Mouse (Mus musculus): ENCODE measurements around the gene Trib3. TPM values are rescaled to one million over a fixed set of nuclear protein-coding genes. Genes with fewer than 3 reads are reported as not detected.

The Trib3 gene
- total RNA-seq, 2 experiments from 2014 or later: 0.59 to 0.70 TPM

- DNase-seq (ENCODE audit: low spot score in 2 of 2): no peak
These were observed 3.9 kb upstream of the Trib3 start for GRCm38 (mm10) chr2:152347722-152348121.

GRCm38 (mm10) chr2:152346776-152347465 lies 3.1 kb upstream of the Trib3 start:
- DNase-seq (ENCODE audit: low spot score in 2 of 2): no peak

- DNase-seq (ENCODE audit: low spot score in 2 of 2): no peak
These were observed 1.6 kb upstream of the Trib3 start for GRCm38 (mm10) chr2:152345393-152345792.

GRCm38 (mm10) chr2:152344909-152345308 lies 1.1 kb upstream of the Trib3 start:
- DNase-seq (ENCODE audit: low spot score in 2 of 2): no peak

- no peak for DNase-seq (ENCODE audit: low spot score in 2 of 2)
These were observed 529 bp upstream of the Trib3 start for GRCm38 (mm10) chr2:152344361-152344760.

GRCm38 (mm10) chr2:152339631-152340179 lies 4.1 kb downstream of the Trib3 start:
- DNase-seq (ENCODE audit: low spot score in 2 of 2): no peak

- no peak for DNase-seq (ENCODE audit: low spot score in 2 of 2)
These were observed 5.5 kb downstream of the Trib3 start for GRCm38 (mm10) chr2:152338319-152338718.

GRCm38 (mm10) chr2:152337591-152338212 lies 6.1 kb downstream of the Trib3 start:
- DNase-seq (ENCODE audit: low spot score in 2 of 2): no peak

- DNase-seq (ENCODE audit: low spot score in 2 of 2): no peak
These were observed 7.0 kb downstream of the Trib3 start for GRCm38 (mm10) chr2:152336856-152337255.

- peak in 1 of 2 experiments; percentile 16 for DNase-seq (ENCODE audit: low spot score in 2 of 2)
These were observed 8.5 kb downstream of the Trib3 start for GRCm38 (mm10) chr2:152335289-152335820.

GRCm38 (mm10) chr2:152333345-152334006 lies 10.4 kb downstream of the Trib3 start:
- no peak for DNase-seq (ENCODE audit: low spot score in 2 of 2)

GRCm38 (mm10) chr2:152332101-152332825 lies 11.6 kb downstream of the Trib3 start, which contains the start of gene Rbck1:
Gene Rbck1, minus strand, starts transcription at chr2:152332653.
- peak; percentile 75 to 87 for DNase-seq (ENCODE audit: low spot score in 2 of 2)

- no peak for DNase-seq (ENCODE audit: low spot score in 2 of 2)
These were observed 12.9 kb downstream of the Trib3 start for GRCm38 (mm10) chr2:152330858-152331423.

- DNase-seq (ENCODE audit: low spot score in 2 of 2): no peak
These were observed 15.9 kb downstream of the Trib3 start for GRCm38 (mm10) chr2:152327980-152328379.

GRCm38 (mm10) chr2:152326654-152327053 lies 17.2 kb downstream of the Trib3 start:
- DNase-seq (ENCODE audit: low spot score in 2 of 2): no peak

GRCm38 (mm10) chr2:152326157-152326556 lies 17.7 kb downstream of the Trib3 start:
- DNase-seq (ENCODE audit: low spot score in 2 of 2): no peak

- no peak for DNase-seq (ENCODE audit: low spot score in 2 of 2)
These were observed 19.0 kb downstream of the Trib3 start for GRCm38 (mm10) chr2:152324842-152325241.

- DNase-seq (ENCODE audit: low spot score in 2 of 2): no peak
These were observed 19.9 kb downstream of the Trib3 start for GRCm38 (mm10) chr2:152323971-152324370.

GRCm38 (mm10) chr2:152322198-152322597 lies 21.6 kb downstream of the Trib3 start:
- DNase-seq (ENCODE audit: low spot score in 2 of 2): no peak

GRCm38 (mm10) chr2:152321558-152321957 lies 22.3 kb downstream of the Trib3 start:
- no peak for DNase-seq (ENCODE audit: low spot score in 2 of 2)

- no peak for DNase-seq (ENCODE audit: low spot score in 2 of 2)
These were observed 26.8 kb downstream of the Trib3 start for GRCm38 (mm10) chr2:152317054-152317453.
